Mouse (Mus musculus): ENCODE measurements around the gene Zfand2a. TPM values are rescaled to one million over a fixed set of nuclear protein-coding genes. Genes with fewer than 3 reads are reported as not detected.

The Zfand2a gene
- polyA plus RNA-seq, 1 experiment from 2014 or later = 10.8 TPM

- H3K4me1 ChIP-seq (ENCODE audit: control insufficient read depth, insufficient read depth, low read length) = peaks cover 3% of the 10 kb centered on the region; the same call in 1 of the 2 replicates
- WGBS = 91% methylated on average over 8 of the region's 8 CpGs
- H3K36me3 ChIP-seq (ENCODE audit: control insufficient read depth, insufficient read depth, low read length) = no peaks in the 10 kb centered on the region
- H3K9ac ChIP-seq (ENCODE audit: low read depth, low read length) = no peak overlapping the region
- H3K27me3 ChIP-seq (replicated peaks; ENCODE audit: control insufficient read depth, insufficient read depth, low read length) = no peaks in the 10 kb centered on the region
- no peaks in the 10 kb centered on the region for H3K9me3 ChIP-seq (ENCODE audit: control insufficient read depth, low read length)
- ATAC-seq (ENCODE audit: low read depth) (no peak), DNase-seq (ENCODE audit: low spot score) (no peak)
- H3K4me2 ChIP-seq (ENCODE audit: low read depth, low read length) = no peak overlapping the region
- no peak overlapping the region for H3K27ac ChIP-seq (replicated peaks; ENCODE audit: low read depth, low read length)
- no peak overlapping the region for H3K4me3 ChIP-seq (ENCODE audit: low read depth, low read length)
These were observed 39.1 kb downstream of the Zfand2a start for GRCm38 (mm10) chr5:139445258-139445657.

DNA sequence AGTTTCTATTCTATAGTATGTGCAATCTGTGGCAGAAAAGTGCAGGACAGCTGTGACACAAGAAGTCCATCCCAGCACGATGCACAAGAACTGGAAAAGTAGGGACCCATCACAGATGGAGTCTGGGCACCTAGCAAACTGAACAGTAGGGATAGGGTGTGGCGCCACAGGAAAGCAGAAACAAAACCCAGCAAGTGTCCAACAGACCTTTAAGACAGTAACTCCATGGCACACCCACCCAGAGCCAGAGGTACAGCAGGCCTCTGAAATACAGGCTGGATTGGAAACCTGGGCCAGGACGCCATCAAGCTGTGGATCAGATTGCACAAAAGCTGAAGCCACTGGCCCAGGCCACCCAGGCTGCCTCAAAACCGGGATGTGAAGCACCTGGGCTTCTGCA, 41.4 kb downstream of the Zfand2a start:
- DNase-seq (ENCODE audit: low spot score) (no peak), ATAC-seq (ENCODE audit: low read depth) (no peak)
- Histone ChIP-seq H3K27me3 (replicated peaks; ENCODE audit: control insufficient read depth, insufficient read depth, low read length) (no peaks in the 10 kb centered on the region), H3K9ac (ENCODE audit: low read depth, low read length) (no peak overlapping the region), H3K4me2 (ENCODE audit: low read depth, low read length) (no peak overlapping the region), H3K4me3 (ENCODE audit: low read depth, low read length) (no peak overlapping the region), H3K4me1 (ENCODE audit: control insufficient read depth, insufficient read depth, low read length) (peaks cover 3% of the 10 kb centered on the region; the same call in 1 of the 2 replicates), H3K27ac (replicated peaks; ENCODE audit: low read depth, low read length) (0 out of 2 replicates have a peak overlapping the region, but pooled peaks have one; percentile 28), H3K36me3 (ENCODE audit: control insufficient read depth, insufficient read depth, low read length) (no peaks in the 10 kb centered on the region), H3K9me3 (ENCODE audit: control insufficient read depth, low read length) (no peaks in the 10 kb centered on the region)
- whole genome bisulfite sequencing = 71% methylated on average over 4 of the region's 4 CpGs

- Histone ChIP-seq H3K36me3 (ENCODE audit: control insufficient read depth, insufficient read depth, low read length) (no peaks in the 10 kb centered on the region), H3K4me2 (ENCODE audit: low read depth, low read length) (no peak overlapping the region), H3K4me1 (ENCODE audit: control insufficient read depth, insufficient read depth, low read length) (peaks cover 3% of the 10 kb centered on the region; the same call in 1 of the 2 replicates), H3K27me3 (replicated peaks; ENCODE audit: control insufficient read depth, insufficient read depth, low read length) (no peaks in the 10 kb centered on the region), H3K9me3 (ENCODE audit: control insufficient read depth, low read length) (no peaks in the 10 kb centered on the region), H3K27ac (replicated peaks; ENCODE audit: low read depth, low read length) (0 out of 2 replicates have a peak overlapping the region, but pooled peaks have one; percentile 28), H3K9ac (ENCODE audit: low read depth, low read length) (peak overlapping the region; percentile 16; the same call in 1 of the 2 replicates), H3K4me3 (ENCODE audit: low read depth, low read length) (no peak overlapping the region)
- WGBS = 61% methylated on average over 12 of the region's 12 CpGs
- DNase-seq (ENCODE audit: low spot score) (no peak), ATAC-seq (ENCODE audit: low read depth) (no peak)
These were observed 41.9 kb downstream of the Zfand2a start for GRCm38 (mm10) chr5:139442428-139442827.

GRCm38 (mm10) chr5:139441726-139442018, 42.7 kb downstream of the Zfand2a start:
- ATAC-seq (ENCODE audit: low read depth) = no peak
- H3K9me3 ChIP-seq (ENCODE audit: control insufficient read depth, low read length) = no peaks in the 10 kb centered on the region
- no peak for DNase-seq (ENCODE audit: low spot score)
- no peak overlapping the region for H3K27ac ChIP-seq (replicated peaks; ENCODE audit: low read depth, low read length)
- no peak overlapping the region for H3K4me2 ChIP-seq (ENCODE audit: low read depth, low read length)
- peaks cover 3% of the 10 kb centered on the region; the same call in 1 of the 2 replicates for H3K4me1 ChIP-seq (ENCODE audit: control insufficient read depth, insufficient read depth, low read length)
- H3K4me3 ChIP-seq (ENCODE audit: low read depth, low read length) = no peak overlapping the region
- H3K36me3 ChIP-seq (ENCODE audit: control insufficient read depth, insufficient read depth, low read length) = no peaks in the 10 kb centered on the region
- 90% methylated on average over 2 of the region's 2 CpGs for WGBS
- no peak overlapping the region for H3K9ac ChIP-seq (ENCODE audit: low read depth, low read length)
- no peaks in the 10 kb centered on the region for H3K27me3 ChIP-seq (replicated peaks; ENCODE audit: control insufficient read depth, insufficient read depth, low read length)

DNA sequence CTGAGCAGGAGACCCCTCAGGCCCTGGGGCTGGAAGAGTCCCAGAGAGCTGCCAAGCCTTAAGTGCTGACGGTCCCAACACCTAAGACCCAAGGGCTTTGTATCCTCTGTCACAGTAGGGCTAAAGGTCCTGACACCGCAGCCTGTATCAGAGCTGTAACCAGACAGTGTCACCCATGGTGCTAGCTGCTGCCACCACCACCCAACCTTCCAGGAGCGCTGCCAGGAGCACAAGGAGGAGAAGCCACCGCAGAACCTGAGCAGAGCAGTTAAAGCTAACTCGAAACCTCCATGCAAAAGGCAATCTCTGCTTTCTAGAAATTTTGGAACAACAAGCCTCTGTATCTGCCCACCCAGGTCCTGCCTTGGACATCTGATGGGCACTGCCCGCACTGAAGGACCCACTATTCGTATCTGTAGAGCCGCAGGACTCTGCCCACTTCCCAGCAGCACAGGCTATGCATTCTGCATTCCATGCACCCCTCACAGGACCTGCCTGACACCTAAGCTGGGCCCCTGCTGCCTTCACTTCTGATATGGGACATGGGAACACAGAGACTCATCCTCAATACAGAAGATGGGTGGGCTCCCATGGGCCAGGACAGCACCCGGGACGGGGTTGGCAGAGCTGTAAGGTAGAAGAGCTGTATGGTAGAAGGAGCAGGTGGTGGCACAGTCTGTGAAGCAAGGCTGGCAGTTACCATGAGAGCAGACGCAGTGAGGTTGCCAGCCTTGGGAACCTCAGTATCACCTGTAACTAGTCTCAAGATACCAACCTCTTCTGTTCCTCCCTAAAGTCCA, 43.2 kb downstream of the Zfand2a start:
- Histone ChIP-seq H3K9ac (ENCODE audit: low read depth, low read length) (no peak overlapping the region), H3K9me3 (ENCODE audit: control insufficient read depth, low read length) (no peaks in the 10 kb centered on the region), H3K36me3 (ENCODE audit: control insufficient read depth, insufficient read depth, low read length) (no peaks in the 10 kb centered on the region), H3K4me3 (ENCODE audit: low read depth, low read length) (no peak overlapping the region), H3K27me3 (replicated peaks; ENCODE audit: control insufficient read depth, insufficient read depth, low read length) (no peaks in the 10 kb centered on the region), H3K27ac (replicated peaks; ENCODE audit: low read depth, low read length) (no peak overlapping the region), H3K4me2 (ENCODE audit: low read depth, low read length) (no peak overlapping the region), H3K4me1 (ENCODE audit: control insufficient read depth, insufficient read depth, low read length) (peaks cover 3% of the 10 kb centered on the region; the same call in 1 of the 2 replicates)
- ATAC-seq (ENCODE audit: low read depth) (no peak), DNase-seq (ENCODE audit: low spot score) (no peak)
- 94% methylated on average over 11 of the region's 11 CpGs for WGBS

DNA sequence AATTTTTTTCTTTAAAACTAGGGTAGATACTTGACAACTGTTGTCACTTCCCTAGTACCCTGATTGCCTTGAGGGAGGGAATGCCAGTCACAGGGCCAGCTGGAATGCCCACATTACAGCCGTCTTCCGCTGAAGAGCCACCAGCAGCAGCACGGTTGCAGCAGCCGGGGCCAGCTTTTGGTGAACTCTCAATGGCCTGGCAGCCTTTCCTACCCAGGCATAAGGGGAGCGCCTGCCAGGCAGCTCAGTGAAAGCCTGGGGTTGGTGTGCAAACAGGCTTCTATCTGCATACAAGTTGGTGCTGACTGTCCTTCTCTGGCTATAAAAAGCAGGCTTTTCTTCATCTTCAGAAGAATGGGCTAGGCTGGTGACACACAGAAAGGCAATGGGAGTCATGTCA, 43.9 kb downstream of the Zfand2a start:
- Histone ChIP-seq H3K27ac (replicated peaks; ENCODE audit: low read depth, low read length) (no peak overlapping the region), H3K4me2 (ENCODE audit: low read depth, low read length) (no peak overlapping the region), H3K9me3 (ENCODE audit: control insufficient read depth, low read length) (no peaks in the 10 kb centered on the region), H3K9ac (ENCODE audit: low read depth, low read length) (no peak overlapping the region), H3K4me3 (ENCODE audit: low read depth, low read length) (no peak overlapping the region), H3K4me1 (ENCODE audit: control insufficient read depth, insufficient read depth, low read length) (peaks cover 3% of the 10 kb centered on the region; the same call in 1 of the 2 replicates), H3K36me3 (ENCODE audit: control insufficient read depth, insufficient read depth, low read length) (no peaks in the 10 kb centered on the region), H3K27me3 (replicated peaks; ENCODE audit: control insufficient read depth, insufficient read depth, low read length) (no peaks in the 10 kb centered on the region)
- ATAC-seq (ENCODE audit: low read depth) (no peak), DNase-seq (ENCODE audit: low spot score) (no peak)
- 96% methylated on average over 5 of the region's 5 CpGs for WGBS

DNA sequence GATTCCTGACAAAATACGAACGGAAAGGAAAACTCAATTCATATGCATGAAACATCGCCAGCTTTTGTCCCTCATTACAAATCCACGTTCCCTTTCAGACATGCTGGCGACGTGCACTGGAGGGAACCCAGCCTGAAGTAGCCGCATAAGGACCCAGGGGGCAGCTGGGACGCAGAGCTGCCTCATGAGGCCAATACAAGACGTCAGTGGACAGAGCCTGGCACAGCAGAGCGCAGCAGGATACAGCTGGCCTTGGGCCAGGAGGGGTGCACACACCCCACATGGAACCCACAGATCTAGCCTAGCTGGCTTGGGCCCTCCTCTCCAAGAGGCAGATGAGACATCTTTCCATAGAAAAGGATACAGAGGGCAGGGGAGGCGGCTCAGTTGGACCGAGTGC, 45.9 kb downstream of the Zfand2a start:
- no peak overlapping the region for H3K4me3 ChIP-seq (ENCODE audit: low read depth, low read length)
- no peaks in the 10 kb centered on the region for H3K36me3 ChIP-seq (ENCODE audit: control insufficient read depth, insufficient read depth, low read length)
- no peak overlapping the region for H3K9ac ChIP-seq (ENCODE audit: low read depth, low read length)
- H3K27me3 ChIP-seq (replicated peaks; ENCODE audit: control insufficient read depth, insufficient read depth, low read length) = no peaks in the 10 kb centered on the region
- no peak for ATAC-seq (ENCODE audit: low read depth)
- no peak overlapping the region for H3K4me2 ChIP-seq (ENCODE audit: low read depth, low read length)
- H3K27ac ChIP-seq (replicated peaks; ENCODE audit: low read depth, low read length) = no peak overlapping the region
- peaks cover 13% of the 10 kb centered on the region; the same call in 1 of the 2 replicates for H3K4me1 ChIP-seq (ENCODE audit: control insufficient read depth, insufficient read depth, low read length)
- no peaks in the 10 kb centered on the region for H3K9me3 ChIP-seq (ENCODE audit: control insufficient read depth, low read length)
- no peak for DNase-seq (ENCODE audit: low spot score)
- WGBS = 84% methylated on average over 12 of the region's 12 CpGs

- Histone ChIP-seq H3K27me3 (replicated peaks; ENCODE audit: control insufficient read depth, insufficient read depth, low read length) (no peaks in the 10 kb centered on the region), H3K4me3 (ENCODE audit: low read depth, low read length) (no peak overlapping the region), H3K9me3 (ENCODE audit: control insufficient read depth, low read length) (no peaks in the 10 kb centered on the region), H3K4me2 (ENCODE audit: low read depth, low read length) (no peak overlapping the region), H3K4me1 (ENCODE audit: control insufficient read depth, insufficient read depth, low read length) (peaks cover 11% of the 10 kb centered on the region; the same call in 1 of the 2 replicates), H3K27ac (replicated peaks; ENCODE audit: low read depth, low read length) (no peak overlapping the region), H3K9ac (ENCODE audit: low read depth, low read length) (no peak overlapping the region), H3K36me3 (ENCODE audit: control insufficient read depth, insufficient read depth, low read length) (no peaks in the 10 kb centered on the region)
- no peak for ATAC-seq (ENCODE audit: low read depth)
- DNase-seq (ENCODE audit: low spot score) = no peak
- WGBS = 95% methylated on average over 4 of the region's 4 CpGs
These were observed 46.6 kb downstream of the Zfand2a start for GRCm38 (mm10) chr5:139437769-139438168.

- H3K36me3 ChIP-seq (ENCODE audit: control insufficient read depth, insufficient read depth, low read length) = no peaks in the 10 kb centered on the region
- peak; percentile 54 for DNase-seq (ENCODE audit: low spot score)
- no peak overlapping the region for H3K4me2 ChIP-seq (ENCODE audit: low read depth, low read length)
- H3K4me3 ChIP-seq (ENCODE audit: low read depth, low read length) = no peak overlapping the region
- ATAC-seq (ENCODE audit: low read depth) = 0 out of 2 replicates have a peak, but pooled peaks have one; percentile 14
- peaks cover 10% of the 10 kb centered on the region; the same call in 1 of the 2 replicates for H3K4me1 ChIP-seq (ENCODE audit: control insufficient read depth, insufficient read depth, low read length)
- no peaks in the 10 kb centered on the region for H3K27me3 ChIP-seq (replicated peaks; ENCODE audit: control insufficient read depth, insufficient read depth, low read length)
- no peak overlapping the region for H3K9ac ChIP-seq (ENCODE audit: low read depth, low read length)
- no peaks in the 10 kb centered on the region for H3K9me3 ChIP-seq (ENCODE audit: control insufficient read depth, low read length)
- 48% methylated on average over 8 of the region's 8 CpGs for WGBS
- no peak overlapping the region for H3K27ac ChIP-seq (replicated peaks; ENCODE audit: low read depth, low read length)
These were observed 49.4 kb downstream of the Zfand2a start for GRCm38 (mm10) chr5:139434940-139435339.

All from embryonic facial prominence, embryonic 14.5 days (tissue).